Comparison of ENCODE assay signal across 8 mouse cellular contexts in genomic region chr6:87042004-87042336, GRCm38 (mm10). TPM values are rescaled to one million over a fixed set of nuclear protein-coding genes. Genes with fewer than 3 reads are reported as not detected.
A peak's percentile ranks its signal among the peaks of the same experiment; 100 is the strongest.
DNase-seq lines count a peak whose midpoint lies in the region; ATAC-seq lines count a peak whose summit lies in the region.

No protein-coding gene starts in this region.

- ATAC-seq in erythroblast, adult 5-6 weeks (replicated peaks; ENCODE audit: low FRiP score, poor library complexity, severe bottlenecking) = no peak; the same call in 1 of the 2 replicates
- no peak; the same call in 1 of the 2 replicates for ATAC-seq in limb, embryonic 12.5 days (ENCODE audit: insufficient number of reproducible peaks, insufficient read depth, low FRiP score, low TSS enrichment, low read depth)
- peak; percentile 8; the same call in 1 of the 2 replicates for ATAC-seq in stomach, embryonic 14.5 days (ENCODE audit: insufficient number of reproducible peaks, insufficient read depth, low FRiP score, low read depth)

- peak overlapping the region; percentile 77 for H3K4me3 ChIP-seq in erythroblast, embryonic 14.5 days (replicated peaks)
- peak overlapping the region; percentile 86 for H3K4me3 ChIP-seq in limb, embryonic 12.5 days (replicated peaks)
- H3K4me3 ChIP-seq in stomach, embryonic 14.5 days (ENCODE audit: low read depth, low read length) = peak overlapping the region; percentile 85

- peaks cover 35% of the 10 kb centered on the region for H3K4me1 ChIP-seq in erythroblast, embryonic 14.5 days (ENCODE audit: control insufficient read depth)
- peaks cover 23% of the 10 kb centered on the region for H3K4me1 ChIP-seq in limb, embryonic 12.5 days (replicated peaks)
- H3K4me1 ChIP-seq in stomach, embryonic 14.5 days (ENCODE audit: control insufficient read depth, insufficient read depth, low read length) = peaks cover 8% of the 10 kb centered on the region

- H3K9ac ChIP-seq in limb, embryonic 12.5 days (replicated peaks) = peak overlapping the region; percentile 87
- peak overlapping the region; percentile 69 for H3K9ac ChIP-seq in stomach, embryonic 14.5 days (replicated peaks; ENCODE audit: low read depth, low read length)

- WGBS in limb, embryonic 12.5 days = under 1% methylated on average over 11 of the region's 11 CpGs
- whole genome bisulfite sequencing in stomach, embryonic 14.5 days = 0% methylated on average over 11 of the region's 11 CpGs

- no peaks in the 10 kb centered on the region for H3K27me3 ChIP-seq in erythroblast, embryonic 14.5 days (ENCODE audit: control insufficient read depth)
- H3K27me3 ChIP-seq in limb, embryonic 12.5 days = no peaks in the 10 kb centered on the region
- no peaks in the 10 kb centered on the region for H3K27me3 ChIP-seq in stomach, embryonic 14.5 days (ENCODE audit: control insufficient read depth, insufficient read depth, low read length)

- peaks cover 3% of the 10 kb centered on the region for H3K9me3 ChIP-seq in erythroblast, embryonic 14.5 days (ENCODE audit: control insufficient read depth, low read length)
- H3K9me3 ChIP-seq in limb, embryonic 12.5 days = 0 out of 2 replicates have a peak, but pooled peaks cover 2% of the 10 kb centered on the region
- H3K9me3 ChIP-seq in stomach, embryonic 14.5 days (ENCODE audit: control insufficient read depth, low read depth, low read length) = no peaks in the 10 kb centered on the region

- DNase-seq in retina, adult 2 months (ENCODE audit: low read depth, low spot score) = peak; percentile 16
- DNase-seq in retina, postnatal 1 day = no peak
- no peak for DNase-seq in gastrocnemius, postnatal 25 days
- DNase-seq in spleen, postnatal 4 days (ENCODE audit: low spot score in 2 of 2) = no peak

- H3K27ac ChIP-seq in limb, embryonic 12.5 days = peak overlapping the region; percentile 100
- H3K27ac ChIP-seq in stomach, embryonic 14.5 days (ENCODE audit: low read length) = peak overlapping the region; percentile 100

- H3K36me3 ChIP-seq in erythroblast, embryonic 14.5 days (ENCODE audit: control insufficient read depth) = no peaks in the 10 kb centered on the region
- H3K36me3 ChIP-seq in limb, embryonic 12.5 days = no peaks in the 10 kb centered on the region; the same call in 1 of the 2 replicates
- H3K36me3 ChIP-seq in stomach, embryonic 14.5 days (ENCODE audit: control insufficient read depth, insufficient read depth, low read length) = no peaks in the 10 kb centered on the region; the same call in 1 of the 2 replicates

- peak overlapping the region; percentile 72 for H3K4me2 ChIP-seq in limb, embryonic 12.5 days
- H3K4me2 ChIP-seq in stomach, embryonic 14.5 days (replicated peaks; ENCODE audit: low read depth, low read length) = peak overlapping the region; percentile 60

RNA-seq across cellular contexts. Expression of gene Gfpt1, which starts 0.7 kb away (rescaled TPM):
- 0.03 and 0.05 TPM in 2 replicates for polyA plus RNA-seq in erythroblast, embryonic 14.5 days (2012)
- 5.9 and 7.9 TPM in 2 replicates for total RNA-seq in erythroblast, adult 5-6 weeks (2015; ENCODE audit: low replicate concordance)
- 5.9 and 6.4 TPM in 2 replicates for total RNA-seq in erythroblast, adult 5-6 weeks (2017; ENCODE audit: low replicate concordance)
- polyA plus RNA-seq in limb, embryonic 12.5 days (2016; fragmentation: Nextera tagmentation; extraction: Ambion mirVana) = 25.2 and 25.9 TPM in 2 replicates
- 31.9 and 32.8 TPM in 2 replicates for polyA plus RNA-seq in stomach, embryonic 14.5 days (2014; fragmentation: Nextera tagmentation; extraction: Ambion mirVana)
- 10 to 100 TPM; 24.7 to 25.9 TPM for total RNA-seq in gastrocnemius, postnatal 25 days (2021)

RNA-seq across cellular contexts. Expression of gene Nfu1, which starts 32.9 kb away (rescaled TPM):
- polyA plus RNA-seq in erythroblast, embryonic 14.5 days (2012) = 2.8 and 3.6 TPM in 2 replicates
- 16.5 and 18.8 TPM in 2 replicates for total RNA-seq in erythroblast, adult 5-6 weeks (2015; ENCODE audit: low replicate concordance)
- total RNA-seq in erythroblast, adult 5-6 weeks (2017; ENCODE audit: low replicate concordance) = 15.8 and 25.9 TPM in 2 replicates
- polyA plus RNA-seq in limb, embryonic 12.5 days (2016; fragmentation: Nextera tagmentation; extraction: Ambion mirVana) = 96.5 and 96.7 TPM in 2 replicates
- 100 and 108 TPM in 2 replicates for polyA plus RNA-seq in stomach, embryonic 14.5 days (2014; fragmentation: Nextera tagmentation; extraction: Ambion mirVana)
- 10 to 100 TPM; 55.5 to 56.5 TPM for total RNA-seq in gastrocnemius, postnatal 25 days (2021)

Comparison
In these comparisons a context has a peak if more than half of its experiments do, and no peak if none do; other contexts are left out.
1. RNA of gene Gfpt1, which starts 0.7 kb away (polyA plus RNA-seq): 31.9 to 32.8 TPM in stomach, embryonic 14.5 days and 25.2 to 25.9 TPM in limb, embryonic 12.5 days; 0.03 to 0.05 TPM in erythroblast, embryonic 14.5 days; every median in the first group is over 10 times any median in the second.
2. RNA of gene Nfu1, which starts 32.9 kb away (polyA plus RNA-seq): 100 to 108 TPM in stomach, embryonic 14.5 days and 96.5 to 96.7 TPM in limb, embryonic 12.5 days; 2.8 to 3.6 TPM in erythroblast, embryonic 14.5 days; every median in the first group is over 10 times any median in the second.
3. Peak in every context shown above with its lines, with median percentiles within 50 percentile points of each other: H3K4me3 ChIP-seq.